Mouse (Mus musculus): ENCODE data around the gene C130050O18Rik.

DNA sequence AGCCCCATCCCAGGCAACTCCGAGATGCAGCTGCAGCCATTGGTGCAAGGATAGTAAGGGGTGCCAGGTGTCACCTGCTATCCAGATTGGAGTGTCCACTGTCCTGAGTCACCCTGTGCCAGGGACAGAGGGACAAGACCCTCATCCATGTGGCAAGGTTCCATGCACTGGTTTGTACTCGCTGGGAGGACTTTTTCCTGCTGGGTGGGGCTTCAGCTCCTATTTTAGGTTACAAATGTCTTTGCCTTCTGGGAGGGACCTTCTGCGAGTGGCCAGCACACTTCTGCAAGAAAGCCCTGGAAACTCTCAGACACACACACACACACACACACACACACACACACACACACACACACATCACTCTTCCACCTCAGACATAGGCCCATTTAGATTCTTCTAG is 873 bp downstream of the C130050O18Rik start:
- TF ChIP-seq CTCF (IDR thresholded peaks at IDR 0.05; ENCODE audit: low read depth), result no peak
- TF ChIP-seq EP300 (IDR thresholded peaks at IDR 0.05; ENCODE audit: low read depth), result no peak

All from liver, postnatal 0 days (tissue).